Mouse (Mus musculus): ENCODE measurements at regions not wholly inside any gene's neighbourhood (a gene's known extent, or its start where the extent isn't known, plus 50 kb on each side); places are given as distances from the start of the nearest gene placed in this dataset.

DNA sequence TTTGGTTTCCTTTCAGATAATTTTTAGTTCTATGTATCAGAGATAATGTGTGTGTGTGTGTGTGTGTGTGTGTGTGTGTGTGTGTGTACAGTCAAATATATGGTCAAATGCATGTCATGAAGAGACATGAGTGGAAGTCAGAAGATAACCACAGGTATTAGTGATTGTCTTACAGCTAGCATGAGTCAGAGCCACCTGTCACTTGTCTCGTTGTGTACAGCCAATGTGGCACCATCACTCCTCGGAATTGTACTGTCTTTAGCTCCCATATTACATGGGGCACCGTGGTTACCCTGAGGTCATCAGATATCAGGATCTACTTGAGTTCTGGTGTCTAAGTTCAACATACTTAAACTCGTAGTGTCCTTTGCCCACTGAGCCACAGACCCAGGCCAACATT lies 816.0 kb upstream of the Ctnnd2 start:
- TF ChIP-seq CTCF (IDR thresholded peaks at IDR 0.05; ENCODE audit: borderline replicate concordance, extremely low read depth, insufficient read depth, insufficient read length), result no peak
- no peak for DNase-seq (ENCODE audit: low read depth)

DNA sequence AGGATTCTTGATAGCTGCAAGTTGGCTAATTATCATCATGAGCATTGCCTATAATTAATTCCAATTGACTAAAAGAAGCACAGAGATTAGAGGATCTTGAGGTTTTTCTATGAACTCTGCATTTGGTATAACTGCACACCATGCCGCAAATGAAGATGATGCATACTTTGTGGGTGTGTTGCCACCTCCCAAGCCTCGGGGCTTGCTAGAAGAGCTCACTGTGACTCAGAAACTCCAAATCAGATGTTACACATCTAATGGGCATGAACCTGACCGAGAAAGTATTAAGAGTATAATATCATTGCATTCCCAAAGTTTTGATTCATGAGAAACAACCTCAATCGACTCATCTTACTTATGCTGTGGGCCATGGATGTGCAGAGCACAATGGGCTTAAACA lies 772.5 kb upstream of the Ctnnd2 start:
- DNase-seq (ENCODE audit: low read depth), result no peak
- TF ChIP-seq POLR2A (IDR thresholded peaks at IDR 0.05; ENCODE audit: borderline replicate concordance, extremely low read depth, insufficient read depth, insufficient read length, poor library complexity, severe bottlenecking), result no peak
- no peak for TF ChIP-seq CTCF (IDR thresholded peaks at IDR 0.05; ENCODE audit: borderline replicate concordance, extremely low read depth, insufficient read depth, insufficient read length)

DNA sequence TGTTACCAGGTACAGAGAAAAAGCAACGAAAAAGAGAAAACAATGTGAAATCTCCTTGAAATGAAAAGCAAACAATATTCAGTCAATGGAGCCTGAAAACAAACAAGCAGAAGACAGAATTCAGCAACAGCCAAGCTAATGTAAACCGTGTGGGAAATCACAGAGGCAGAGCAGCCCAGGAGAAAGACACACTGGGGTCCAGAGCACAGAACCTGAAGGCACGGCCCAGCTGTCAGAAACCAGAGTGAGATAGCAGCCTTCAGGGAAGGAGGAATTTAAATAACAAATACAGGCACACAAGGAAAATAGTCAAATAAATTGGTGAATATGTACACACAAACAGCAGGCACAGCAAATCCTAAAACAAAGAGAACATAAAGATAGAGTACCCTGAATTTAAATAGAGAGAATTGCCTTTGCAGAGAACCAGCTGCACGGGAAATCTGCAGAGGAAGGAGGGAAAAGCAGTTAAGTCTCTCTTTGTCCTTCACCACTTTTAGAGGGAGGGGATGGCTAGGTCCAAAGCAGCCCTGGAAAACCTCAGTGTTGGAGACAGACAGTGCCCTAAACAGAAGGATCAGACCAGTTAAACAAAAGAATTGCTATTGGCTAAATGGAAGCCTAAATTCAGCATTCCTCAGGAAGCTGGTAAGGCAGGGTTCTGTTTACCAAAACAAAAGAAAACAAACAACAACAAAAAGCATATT lies 739.2 kb upstream of the Ctnnd2 start:
- peak; percentile 74 for DNase-seq (ENCODE audit: low read depth)
- TF ChIP-seq POLR2A (IDR thresholded peaks at IDR 0.05; ENCODE audit: borderline replicate concordance, extremely low read depth, insufficient read depth, insufficient read length, poor library complexity, severe bottlenecking) (no peak), CTCF (IDR thresholded peaks at IDR 0.05; ENCODE audit: borderline replicate concordance, extremely low read depth, insufficient read depth, insufficient read length) (no peak)

DNA sequence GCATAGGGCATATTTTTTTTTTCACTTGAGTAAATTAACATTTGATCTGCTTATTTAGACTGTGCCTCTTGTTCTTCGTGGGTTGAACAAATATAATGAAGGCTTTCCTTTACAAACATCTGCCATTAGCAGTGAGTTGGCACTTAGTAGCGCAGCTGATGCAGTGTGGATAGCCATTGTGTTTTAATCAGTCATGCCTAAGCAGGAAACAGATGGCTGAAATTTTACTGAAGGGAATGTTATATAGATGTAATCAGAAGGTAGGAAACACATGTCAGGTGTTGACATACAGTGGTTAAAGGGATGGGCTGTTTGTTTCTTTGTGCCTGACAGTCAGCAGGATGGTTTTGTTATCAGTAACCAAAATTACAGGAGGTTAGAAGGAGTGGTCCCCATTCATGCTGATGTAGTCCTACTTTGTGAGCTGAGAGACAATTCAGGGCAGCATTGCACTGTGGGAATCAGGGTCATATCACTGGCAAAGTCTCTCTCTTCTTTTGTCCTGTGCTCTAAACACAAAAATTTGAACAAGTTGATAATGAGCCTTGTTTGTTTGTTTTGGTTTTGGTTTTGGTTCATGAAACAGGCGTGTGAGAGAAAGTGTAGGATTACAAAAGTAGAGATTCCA lies 734.6 kb upstream of the Ctnnd2 start:
- DNase-seq (ENCODE audit: low read depth), result peak; percentile 87
- TF ChIP-seq POLR2A (IDR thresholded peaks at IDR 0.05; ENCODE audit: borderline replicate concordance, extremely low read depth, insufficient read depth, insufficient read length, poor library complexity, severe bottlenecking) (no peak), CTCF (IDR thresholded peaks at IDR 0.05; ENCODE audit: borderline replicate concordance, extremely low read depth, insufficient read depth, insufficient read length) (no peak)

DNA sequence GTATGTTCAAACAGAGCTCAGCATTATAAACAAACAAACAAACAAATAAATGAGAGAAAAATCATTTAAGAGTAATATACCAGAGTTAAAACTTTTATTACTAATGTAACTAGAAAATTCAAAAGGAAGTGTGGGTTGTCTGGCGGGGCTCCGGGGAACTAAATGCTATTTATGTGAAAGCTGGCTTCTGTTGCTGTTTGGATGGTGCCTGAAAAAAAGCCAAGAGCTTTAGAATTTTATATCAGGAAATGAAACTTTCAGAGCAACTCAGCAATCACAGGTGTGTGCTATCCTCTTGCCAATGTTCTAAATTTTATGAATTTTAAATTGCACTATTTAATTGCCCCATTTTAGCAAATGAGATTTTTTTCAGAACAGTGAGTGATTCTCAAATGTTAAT lies 724.5 kb upstream of the Ctnnd2 start:
- TF ChIP-seq CTCF (IDR thresholded peaks at IDR 0.05; ENCODE audit: borderline replicate concordance, extremely low read depth, insufficient read depth, insufficient read length) (no peak), POLR2A (IDR thresholded peaks at IDR 0.05; ENCODE audit: borderline replicate concordance, extremely low read depth, insufficient read depth, insufficient read length, poor library complexity, severe bottlenecking) (no peak)
- DNase-seq (ENCODE audit: low read depth), result no peak

DNA sequence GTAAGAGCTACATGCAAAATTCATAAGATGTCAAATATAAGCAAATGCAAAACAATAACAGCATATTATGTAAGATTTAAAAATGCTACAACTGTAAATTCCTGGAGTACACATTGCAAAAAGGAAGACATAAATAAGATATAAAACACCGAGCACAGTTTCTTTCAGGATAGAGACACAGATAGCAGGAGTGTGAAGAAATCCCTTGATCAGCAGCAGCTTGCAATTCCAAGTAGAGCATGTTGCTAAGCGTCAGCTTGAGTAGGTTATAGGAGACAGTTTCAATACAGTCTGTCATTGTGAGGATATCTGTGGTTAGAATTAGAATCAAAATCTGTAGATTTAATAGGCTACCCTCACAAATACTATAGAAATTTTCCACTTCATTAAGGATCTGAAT lies 687.3 kb upstream of the Ctnnd2 start:
- no peak for TF ChIP-seq CTCF (IDR thresholded peaks at IDR 0.05; ENCODE audit: borderline replicate concordance, extremely low read depth, insufficient read depth, insufficient read length)
- no peak for TF ChIP-seq POLR2A (IDR thresholded peaks at IDR 0.05; ENCODE audit: borderline replicate concordance, extremely low read depth, insufficient read depth, insufficient read length, poor library complexity, severe bottlenecking)
- peak; percentile 15 for DNase-seq (ENCODE audit: low read depth)

DNA sequence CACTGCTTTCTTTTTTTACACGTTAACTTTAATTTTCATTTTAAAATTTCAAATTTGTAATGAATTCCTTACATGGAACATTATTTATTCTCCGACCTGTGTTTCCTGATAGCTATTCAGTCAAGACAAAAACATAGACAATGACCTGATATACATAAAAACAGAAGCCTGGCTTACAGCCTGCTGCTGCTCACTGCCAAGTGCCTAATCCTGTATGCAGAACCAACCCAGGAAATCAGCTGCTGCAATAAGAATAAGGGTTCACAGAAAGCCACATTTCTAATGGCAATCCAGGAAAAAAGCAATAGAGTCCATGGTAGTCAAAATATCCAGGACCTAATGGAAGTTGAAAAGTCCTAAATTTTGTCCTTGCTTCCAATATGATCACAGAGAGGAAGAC lies 642.4 kb upstream of the Ctnnd2 start:
- DNase-seq (ENCODE audit: low read depth), result peak; percentile 72
- TF ChIP-seq POLR2A (IDR thresholded peaks at IDR 0.05; ENCODE audit: borderline replicate concordance, extremely low read depth, insufficient read depth, insufficient read length, poor library complexity, severe bottlenecking) (no peak), CTCF (IDR thresholded peaks at IDR 0.05; ENCODE audit: borderline replicate concordance, extremely low read depth, insufficient read depth, insufficient read length) (no peak)

DNA sequence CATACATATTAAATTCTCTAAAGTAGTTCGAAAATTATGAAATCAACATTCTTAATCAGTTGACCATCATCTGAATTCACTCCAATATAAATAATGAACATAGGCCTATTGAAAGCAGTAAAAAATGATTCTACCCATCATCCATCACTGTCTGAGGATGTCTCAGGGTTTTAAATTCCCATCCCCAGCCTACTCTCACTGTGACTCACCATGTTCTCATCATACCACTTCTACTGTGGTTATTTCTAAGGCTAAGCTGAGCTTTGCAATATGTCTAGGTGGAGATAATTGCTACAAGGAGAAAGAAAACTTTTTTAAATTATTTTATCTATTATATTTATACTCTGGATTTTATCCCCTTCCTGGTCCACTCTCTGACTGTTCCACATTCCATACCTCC lies 604.0 kb upstream of the Ctnnd2 start:
- no peak for DNase-seq (ENCODE audit: low read depth)
- TF ChIP-seq POLR2A (IDR thresholded peaks at IDR 0.05; ENCODE audit: borderline replicate concordance, extremely low read depth, insufficient read depth, insufficient read length, poor library complexity, severe bottlenecking) (no peak), CTCF (IDR thresholded peaks at IDR 0.05; ENCODE audit: borderline replicate concordance, extremely low read depth, insufficient read depth, insufficient read length) (no peak)
